Comparison of ENCODE assay signal across 9 mouse cellular contexts in the genomic region with DNA sequence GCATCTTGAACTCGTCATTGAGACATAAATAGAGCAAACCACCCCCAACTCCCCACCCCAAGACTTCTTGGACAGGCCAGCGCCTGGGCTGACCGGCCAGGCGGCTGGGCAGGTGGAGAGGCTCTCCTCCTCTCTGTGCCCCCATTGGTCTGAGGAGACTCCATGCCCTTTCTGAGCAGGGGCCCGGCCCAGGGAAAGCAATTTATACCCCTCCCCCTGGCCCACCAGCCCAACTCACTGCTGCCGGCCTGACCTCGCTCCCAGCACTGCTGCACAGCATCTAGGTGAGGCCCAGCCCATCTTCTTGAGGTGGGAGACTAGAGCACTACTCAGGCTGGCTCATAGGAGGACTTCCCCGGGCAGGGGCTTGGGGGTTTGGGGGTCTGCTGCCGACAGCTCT. TPM values are rescaled to one million over a fixed set of nuclear protein-coding genes. Genes with fewer than 3 reads are reported as not detected.
DNase-seq lines count a peak whose midpoint lies in the region; ATAC-seq and TF ChIP-seq lines count a peak whose summit lies in the region.
"Had no signal": no experiment of that assay in that cellular context is flagged by ENCODE, and none has a peak within 500 bp of the region (broad histone marks: within the 10 kb centered on the region; RNA-seq: fewer than 3 reads in every experiment).

Gene Tnni2, plus strand, starts transcription at position 224 of the 400 bp plus-strand sequence.

- no peak within 1 kb of the TSS for H3K4me2 ChIP-seq in kidney, embryonic 14.5 days (replicated peaks; ENCODE audit: low read depth, low read length)
- H3K4me2 ChIP-seq in embryonic facial prominence, embryonic 12.5 days (replicated peaks) = no peak within 1 kb of the TSS; the same call in 1 of the 2 replicates
- 0 out of 2 replicates have a peak within 1 kb of the TSS, but pooled peaks have one; percentile 17 for H3K4me2 ChIP-seq in limb, embryonic 15.5 days

- peak within 1 kb of the TSS; percentile 42; the same call in 1 of the 2 replicates for H3K9ac ChIP-seq in kidney, embryonic 14.5 days (ENCODE audit: low read depth, low read length)
- H3K9ac ChIP-seq in embryonic facial prominence, embryonic 12.5 days = peak within 1 kb of the TSS; percentile 29
- 0 out of 2 replicates have a peak within 1 kb of the TSS, but pooled peaks have one; percentile 15 for H3K9ac ChIP-seq in limb, embryonic 15.5 days

- no peaks in the 10 kb centered on the region for H3K27me3 ChIP-seq in kidney, embryonic 14.5 days (ENCODE audit: control insufficient read depth, insufficient read depth, low read length)
- H3K27me3 ChIP-seq in embryonic facial prominence, embryonic 12.5 days = no peaks in the 10 kb centered on the region
- H3K27me3 ChIP-seq in limb, embryonic 15.5 days = no peaks in the 10 kb centered on the region

- peak; percentile 11; the same call in 1 of the 2 replicates for ATAC-seq in kidney, embryonic 14.5 days (ENCODE audit: low FRiP score, low TSS enrichment)
- no peak for ATAC-seq in embryonic facial prominence, embryonic 12.5 days (ENCODE audit: insufficient number of reproducible peaks, insufficient read depth, low FRiP score, low TSS enrichment)
- no peak for ATAC-seq in limb, embryonic 15.5 days (ENCODE audit: insufficient number of reproducible peaks, low FRiP score, low TSS enrichment, low read depth)

- DNase-seq in kidney, adult 11 months = no peak
- DNase-seq in left cerebral cortex, adult 18-20 months (ENCODE audit: low spot score in 2 of 2) = no peak
- no peak for DNase-seq in layer of hippocampus, adult 9-11 months
- DNase-seq in frontal cortex, postnatal 10 days (ENCODE audit: low spot score in 2 of 2) = no peak

- H3K4me3 ChIP-seq in kidney, embryonic 14.5 days (ENCODE audit: low read length) = no peak within 1 kb of the TSS
- H3K4me3 ChIP-seq in bone marrow, adult 2 months (replicated peaks; ENCODE audit: control insufficient read depth, low read depth, low read length) = no peak within 1 kb of the TSS
- H3K4me3 ChIP-seq in embryonic facial prominence, embryonic 12.5 days = no peak within 1 kb of the TSS
- no peak within 1 kb of the TSS for H3K4me3 ChIP-seq in limb, embryonic 15.5 days

- H3K9me3 ChIP-seq in kidney, embryonic 14.5 days (ENCODE audit: control insufficient read depth, low read length) = no peaks in the 10 kb centered on the region
- H3K9me3 ChIP-seq in embryonic facial prominence, embryonic 12.5 days = no peaks in the 10 kb centered on the region
- no peaks in the 10 kb centered on the region for H3K9me3 ChIP-seq in limb, embryonic 15.5 days

- WGBS in kidney, embryonic 14.5 days = 75% methylated on average over 9 of the region's 9 CpGs
- 77% methylated on average over 9 of the region's 9 CpGs for WGBS in bone marrow, adult 2 months
- WGBS in embryonic facial prominence, embryonic 12.5 days = 74% methylated on average over 9 of the region's 9 CpGs
- WGBS in limb, embryonic 15.5 days = 79% methylated on average over 9 of the region's 9 CpGs

- no peak for TF ChIP-seq CTCF in bone marrow, adult 2 months (IDR thresholded peaks at IDR 0.05; ENCODE audit: control insufficient read depth, insufficient read depth, low read length)

- H3K4me1 ChIP-seq in kidney, embryonic 14.5 days (ENCODE audit: control insufficient read depth, insufficient read depth, low read length) = peaks cover 21% of the 10 kb centered on the region
- peaks cover 8% of the 10 kb centered on the region for H3K4me1 ChIP-seq in bone marrow, adult 2 months (ENCODE audit: control insufficient read depth, insufficient read depth, low read length)
- peaks cover 16% of the 10 kb centered on the region for H3K4me1 ChIP-seq in embryonic facial prominence, embryonic 12.5 days
- peaks cover 51% of the 10 kb centered on the region for H3K4me1 ChIP-seq in limb, embryonic 15.5 days

- H3K36me3 ChIP-seq in kidney, embryonic 14.5 days (ENCODE audit: control insufficient read depth, insufficient read depth, low read length) = no peaks in the 10 kb centered on the region
- no peaks in the 10 kb centered on the region for H3K36me3 ChIP-seq in embryonic facial prominence, embryonic 12.5 days
- H3K36me3 ChIP-seq in limb, embryonic 15.5 days = no peaks in the 10 kb centered on the region

- 0 out of 2 replicates have a peak within 1 kb of the TSS, but pooled peaks have one; percentile 42 for H3K27ac ChIP-seq in kidney, embryonic 14.5 days (ENCODE audit: low read depth, low read length)
- peak within 1 kb of the TSS; percentile 48 for H3K27ac ChIP-seq in bone marrow, adult 2 months (ENCODE audit: control insufficient read depth, insufficient read depth, low read depth, low read length, poor library complexity)
- peak within 1 kb of the TSS; percentile 89 for H3K27ac ChIP-seq in embryonic facial prominence, embryonic 12.5 days
- peak within 1 kb of the TSS; percentile 90 for H3K27ac ChIP-seq in limb, embryonic 15.5 days

- TF ChIP-seq POLR2A in bone marrow, adult 2 months (IDR thresholded peaks at IDR 0.05; ENCODE audit: borderline replicate concordance, control insufficient read depth, low read depth, low read length) = no peak

RNA-seq across cellular contexts. Expression of gene Tnni2, which starts in this region (rescaled TPM):
- 3.1 and 3.7 TPM in 2 replicates for polyA plus RNA-seq in kidney, embryonic 14.5 days (2014; fragmentation: Nextera tagmentation; extraction: Ambion mirVana)
- polyA plus RNA-seq in bone marrow, adult 2 months (2011; ENCODE audit: insufficient read depth, insufficient read length, low replicate concordance, missing spikeins) = 19.2 and 51.8 TPM in 2 replicates
- polyA plus RNA-seq in embryonic facial prominence, embryonic 12.5 days (2016; fragmentation: Nextera tagmentation; extraction: Ambion mirVana) = 7.1 and 9.6 TPM in 2 replicates
- 136 and 529 TPM in 2 replicates for polyA plus RNA-seq in limb, embryonic 15.5 days (2015; fragmentation: Nextera tagmentation; extraction: Ambion mirVana)
- under 1 TPM in 1 of 2 experiments, not detected in 1; 0.44 TPM for total RNA-seq in left cerebral cortex, adult 18-20 months (2021)
- total RNA-seq: layer of hippocampus, postnatal 10 days had no signal
